ENCODE assay signal across 28 mouse cellular contexts in genomic region chrX:138979249-138979648, GRCm38 (mm10).
"Had no signal": no experiment of that assay in that cellular context is flagged by ENCODE, and none has a peak within 500 bp of the region (broad histone marks: within the 10 kb centered on the region; RNA-seq: fewer than 3 reads in every experiment).

No protein-coding gene starts in this region.

- H3K4me1 ChIP-seq: embryonic facial prominence, embryonic 10.5 days; embryonic facial prominence, embryonic 12.5 days; embryonic facial prominence, embryonic 13.5 days; embryonic facial prominence, embryonic 15.5 days; forebrain, embryonic 10.5 days; forebrain, embryonic 12.5 days; forebrain, embryonic 13.5 days; forebrain, embryonic 15.5 days had no signal

- H3K27ac ChIP-seq: embryonic facial prominence, embryonic 10.5 days; embryonic facial prominence, embryonic 12.5 days; embryonic facial prominence, embryonic 13.5 days; embryonic facial prominence, embryonic 15.5 days; forebrain, embryonic 10.5 days; forebrain, embryonic 12.5 days; forebrain, embryonic 13.5 days; forebrain, embryonic 15.5 days; gastrocnemius, adult 2 months had no signal

- H3K27me3 ChIP-seq: embryonic facial prominence, embryonic 12.5 days; embryonic facial prominence, embryonic 15.5 days; forebrain, embryonic 13.5 days; forebrain, embryonic 15.5 days had no signal

- H3K9me3 ChIP-seq: embryonic facial prominence, embryonic 10.5 days; embryonic facial prominence, embryonic 12.5 days; embryonic facial prominence, embryonic 13.5 days; embryonic facial prominence, embryonic 15.5 days; forebrain, embryonic 10.5 days; forebrain, embryonic 12.5 days; forebrain, embryonic 13.5 days; forebrain, embryonic 15.5 days had no signal

- H3K4me2 ChIP-seq: embryonic facial prominence, embryonic 12.5 days; embryonic facial prominence, embryonic 13.5 days; embryonic facial prominence, embryonic 15.5 days; forebrain, embryonic 12.5 days; forebrain, embryonic 13.5 days; forebrain, embryonic 15.5 days had no signal

- H3K36me3 ChIP-seq: embryonic facial prominence, embryonic 10.5 days; embryonic facial prominence, embryonic 12.5 days; embryonic facial prominence, embryonic 15.5 days; forebrain, embryonic 10.5 days; forebrain, embryonic 12.5 days; forebrain, embryonic 15.5 days had no signal

- ATAC-seq: forebrain, embryonic 13.5 days; forebrain, embryonic 14.5 days; forebrain, embryonic 15.5 days; forebrain, embryonic 16.5 days; forebrain, postnatal 0 days had no signal

- H3K9ac ChIP-seq: embryonic facial prominence, embryonic 12.5 days; embryonic facial prominence, embryonic 13.5 days; embryonic facial prominence, embryonic 15.5 days; forebrain, embryonic 12.5 days; forebrain, embryonic 13.5 days; forebrain, embryonic 15.5 days; forebrain, postnatal 0 days had no signal

- H3K4me3 ChIP-seq: embryonic facial prominence, embryonic 10.5 days; embryonic facial prominence, embryonic 12.5 days; embryonic facial prominence, embryonic 13.5 days; embryonic facial prominence, embryonic 15.5 days; erythroblast, embryonic 14.5 days; forebrain, embryonic 10.5 days; forebrain, embryonic 12.5 days; forebrain, embryonic 13.5 days; forebrain, embryonic 15.5 days; gastrocnemius, adult 2 months had no signal

- DNase-seq: cerebellum, adult 2 months; cerebellum, adult 8-10 months; cerebellum, adult 9-10 months; cerebellum, adult 9-11 months; cerebellum, postnatal 10 days; cerebellum, postnatal 14 days; cerebellum, postnatal 25 days; cerebellum, postnatal 36 days; embryo, embryonic 11 days; forebrain, postnatal 0 days; gastrocnemius, adult 2 months; gastrocnemius, postnatal 10 days; gastrocnemius, postnatal 14 days; gastrocnemius, postnatal 25 days; gastrocnemius, postnatal 36 days; heart, adult 11 months; heart, adult 18-20 months had no signal
